Mouse (Mus musculus) B cell, adult 67 days (primary cell): ENCODE measurements around the gene Tgfbrap1. TPM values are rescaled to one million over a fixed set of nuclear protein-coding genes. Genes with fewer than 3 reads are reported as not detected.

Source experiments
- total RNA-seq, 2 experiments: library from RNA; stranded (reverse); gene quantifications; 4 replicates each; pipeline ENCODE4 v1.2.4; 2023

The Tgfbrap1 gene
- total RNA-seq: 10 to 100 TPM; 32.6 to 33.8 TPM

DNA sequence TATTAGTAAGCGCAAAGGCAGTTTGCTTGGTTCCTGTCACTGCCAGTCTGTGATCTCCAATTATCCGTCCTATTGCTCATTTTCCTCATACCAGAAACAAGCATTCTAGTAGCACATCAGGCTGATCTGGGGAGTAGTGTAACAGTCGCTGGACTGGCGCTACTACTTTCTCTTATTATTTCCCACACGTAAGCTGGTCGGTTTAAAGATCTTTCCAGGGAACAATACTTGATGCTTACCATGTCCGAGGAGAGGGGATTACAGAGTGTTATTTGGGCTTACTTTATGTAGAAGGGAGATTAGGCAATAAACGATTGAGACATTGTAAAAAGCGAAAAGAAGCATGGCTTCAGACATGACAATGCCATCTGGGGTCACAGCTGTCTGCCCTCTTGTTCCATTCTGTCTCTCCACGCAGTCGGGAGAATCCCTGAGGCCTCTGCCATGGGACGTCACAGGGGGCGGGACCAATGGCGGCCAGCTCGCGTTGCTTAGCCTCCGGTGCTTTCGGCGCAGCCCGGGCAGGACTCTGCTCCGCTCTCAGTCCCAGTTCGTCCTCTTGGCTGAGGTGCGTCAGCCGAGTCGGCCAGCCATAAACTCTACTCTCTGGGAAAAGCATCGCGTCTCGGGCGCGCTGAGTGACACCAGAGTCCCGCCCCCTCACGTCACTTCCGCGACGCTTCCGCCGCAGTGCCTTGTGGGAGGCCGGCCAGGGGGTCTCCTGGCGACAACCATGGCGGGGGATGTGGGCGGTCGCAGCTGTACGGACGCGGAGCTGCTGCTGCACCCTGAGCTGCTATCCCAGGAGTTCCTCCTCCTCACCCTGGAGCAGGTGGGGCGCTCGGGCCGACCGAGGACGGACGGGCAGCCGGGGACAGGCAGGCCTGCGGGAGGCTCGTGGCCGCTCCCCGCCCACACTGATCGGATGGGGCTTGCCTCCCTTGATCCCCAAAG, at the start of gene Tgfbrap1, which contains the start of gene AI597479:
Gene Tgfbrap1, minus strand, starts transcription at position 607 of the 954 bp plus-strand sequence.
Gene AI597479, plus strand, starts transcription at position 680 of the 954 bp plus-strand sequence.

Other genes with a start within 250 kb of the Tgfbrap1 start
- gene Mrps9, start 247.4 kb downstream of the Tgfbrap1 start, total RNA-seq: 10 to 100 TPM; 42.1 to 46.4 TPM
- gene Gpr45, start 145.8 kb downstream of the Tgfbrap1 start, total RNA-seq: not detected
- 10 to 100 TPM in 1 of 2 experiments, 1 to 10 TPM in 1; 8.2 to 11.3 TPM for gene AI597479, start 73 bp upstream of the Tgfbrap1 start, total RNA-seq
- under 1 TPM; 0.46 to 0.47 TPM for gene Fhl2, start 98.3 kb upstream of the Tgfbrap1 start, total RNA-seq